Mouse (Mus musculus) kidney, adult 18-20 months (tissue): Measurements from ENCODE around the gene Pibf1.
A peak's percentile ranks its signal among the peaks of the same experiment; 100 is the strongest.

Experiments used
- DNase-seq: peaks from one replicate; pipeline ENCODE4 v3.0.0; 2021

The Pibf1 gene

DNA sequence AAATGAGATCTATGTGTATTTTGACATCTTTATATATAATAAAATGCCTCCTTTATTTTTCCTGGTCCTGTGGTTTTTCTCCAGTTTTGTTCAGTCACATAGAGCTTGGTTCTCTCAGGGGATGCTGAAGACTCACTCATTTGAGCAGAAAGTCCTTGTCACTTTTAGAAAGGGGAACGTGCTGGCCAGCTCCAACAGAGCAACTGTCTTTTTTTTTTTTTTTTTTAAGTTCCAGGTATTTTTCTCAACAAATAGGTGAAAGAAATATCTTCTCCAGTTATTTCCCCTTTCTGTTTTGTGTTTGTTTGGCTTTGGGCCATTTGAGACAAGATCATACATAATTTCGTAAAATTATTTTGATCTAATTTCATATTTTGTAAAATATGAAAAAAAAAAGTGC, 174.8 kb downstream of the Pibf1 start:
- no peak for DNase-seq

DNA sequence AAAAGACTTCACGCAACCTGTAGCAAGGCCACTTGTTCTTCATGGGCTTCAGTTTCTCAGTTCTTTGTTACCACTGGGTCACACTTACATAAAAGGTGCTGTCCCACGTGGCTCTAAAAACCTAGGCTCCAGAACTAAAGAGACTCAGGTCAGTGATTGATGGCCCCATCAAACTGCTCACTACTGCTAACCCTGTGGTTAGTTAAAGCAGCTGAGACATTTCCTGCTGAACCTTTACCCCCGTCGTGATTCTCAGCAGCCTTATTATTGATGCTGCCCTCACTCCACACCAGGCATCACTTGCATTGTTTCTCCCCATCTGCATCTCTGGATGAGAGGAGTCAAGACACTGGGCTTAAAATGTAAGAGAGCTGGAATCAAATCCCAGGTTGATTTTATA, 176.6 kb downstream of the Pibf1 start:
- no peak for DNase-seq

DNA sequence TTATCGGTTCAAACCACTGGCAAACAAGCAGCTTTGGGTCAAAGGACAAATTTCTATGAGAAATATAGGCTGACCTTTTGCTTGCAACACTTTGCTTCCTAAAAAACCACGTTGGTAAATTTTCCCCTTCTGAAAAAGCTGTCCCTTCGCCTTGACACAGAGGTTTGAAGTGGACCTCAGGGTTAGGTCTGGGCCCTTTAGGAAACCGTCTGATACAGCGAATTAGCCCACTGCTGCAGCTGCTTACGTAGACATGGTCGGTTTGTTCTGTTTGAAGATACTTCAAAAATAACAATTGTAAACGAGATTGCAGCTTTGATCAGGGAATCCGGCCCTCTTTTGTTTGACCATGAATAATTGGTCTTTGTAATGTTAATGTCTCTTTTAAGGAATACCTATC, 179.1 kb downstream of the Pibf1 start:
- no peak for DNase-seq

DNA sequence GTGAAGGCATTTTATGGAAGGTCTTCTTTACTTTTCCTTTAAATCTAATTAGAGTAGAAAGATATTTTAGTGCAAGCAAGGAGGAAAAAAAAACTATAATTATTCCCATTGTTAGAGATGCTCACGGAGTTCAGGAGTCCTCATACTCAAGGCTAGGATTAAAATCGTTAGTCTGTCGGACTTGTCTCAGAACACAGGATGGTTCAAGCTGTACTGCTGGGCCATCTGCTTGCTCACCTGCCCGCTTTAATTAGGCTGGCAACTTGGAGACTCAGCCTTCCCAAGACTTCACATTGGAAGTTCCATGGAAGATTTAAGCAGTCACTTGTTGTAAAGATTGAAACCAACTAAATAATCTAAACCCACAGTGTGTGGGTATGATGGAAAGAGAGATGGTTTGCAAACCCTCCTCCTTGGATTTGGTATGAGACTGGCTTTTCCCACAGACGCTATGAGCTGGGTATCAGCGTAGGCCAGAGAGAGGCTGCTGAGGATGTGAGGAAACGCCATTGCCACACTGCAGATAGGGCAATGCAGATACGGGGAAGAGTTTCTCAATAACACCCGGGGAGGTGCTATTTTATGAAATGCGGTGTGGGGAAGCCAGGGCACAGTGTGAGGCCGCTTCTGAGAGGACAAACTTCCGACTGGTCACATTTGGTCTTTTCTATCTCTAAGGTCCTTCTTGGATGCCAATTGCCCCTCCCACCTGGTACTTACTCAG, 179.7 kb downstream of the Pibf1 start:
- DNase-seq: no peak

DNA sequence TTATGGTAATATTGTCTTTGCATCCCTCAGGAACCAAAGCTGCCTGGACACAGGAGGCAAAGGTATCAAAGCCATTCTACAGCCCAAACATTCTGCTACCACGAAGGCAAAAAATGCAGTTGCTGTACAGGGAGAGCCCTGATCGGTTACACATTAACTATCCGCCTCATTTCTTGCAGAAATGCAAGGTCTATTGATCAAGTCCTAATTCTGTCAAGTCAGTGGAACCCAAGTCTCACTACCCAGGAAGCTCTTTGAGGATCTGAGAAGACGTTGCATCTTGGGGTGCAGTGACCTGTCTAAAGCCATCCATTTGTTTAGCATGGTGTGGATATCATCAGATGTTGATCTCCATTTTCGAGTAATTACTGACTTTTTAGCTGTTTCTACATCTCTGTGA, 181.2 kb downstream of the Pibf1 start:
- DNase-seq: no peak

DNA sequence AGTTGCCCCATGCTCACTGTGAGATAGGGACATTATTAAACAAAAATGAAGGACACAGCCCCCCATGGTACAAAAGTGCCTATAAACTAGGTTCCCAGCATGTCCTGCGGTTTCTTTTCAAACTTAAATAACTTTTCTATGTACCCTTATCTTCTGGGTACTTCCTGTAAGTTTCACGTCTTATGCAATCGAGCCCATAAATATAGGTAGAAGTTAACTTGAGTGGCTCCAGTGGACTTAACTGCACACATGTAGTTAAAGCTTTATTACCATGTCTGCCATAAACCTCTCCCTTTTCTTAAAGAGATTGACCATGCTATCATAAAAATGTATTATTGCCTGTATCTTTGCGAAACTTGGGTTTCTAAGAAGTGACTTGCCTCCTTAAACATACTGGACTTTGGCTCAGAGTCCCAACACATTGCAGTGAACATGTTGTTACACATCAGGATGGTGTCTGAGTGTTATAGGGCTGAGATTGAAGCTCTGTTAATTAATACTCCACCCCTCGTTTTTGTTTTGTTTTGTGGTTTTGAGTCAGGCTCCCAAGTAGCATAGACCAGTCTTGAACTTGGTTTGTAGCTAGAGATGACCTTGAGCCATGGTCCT, 181.7 kb downstream of the Pibf1 start:
- DNase-seq: no peak

DNA sequence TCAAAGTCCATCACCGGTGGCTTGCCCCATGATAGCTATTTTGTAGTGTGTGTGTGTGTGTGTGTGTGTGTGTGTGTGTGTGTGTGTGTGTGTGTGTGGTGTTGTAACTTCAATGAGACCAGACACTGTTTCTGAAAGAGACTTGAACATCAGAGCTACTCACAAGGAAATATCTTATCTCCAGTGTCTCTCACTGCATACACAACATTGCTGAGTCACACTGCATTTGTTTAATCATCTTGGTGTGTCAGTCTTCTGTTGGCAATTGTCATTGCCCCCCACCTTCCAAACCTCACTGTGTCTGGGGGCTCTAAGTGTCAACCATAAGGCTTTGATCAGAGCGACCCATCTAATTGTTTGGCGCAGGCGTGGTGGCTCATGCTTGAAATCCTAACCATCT, 186.3 kb downstream of the Pibf1 start:
- no peak for DNase-seq

DNA sequence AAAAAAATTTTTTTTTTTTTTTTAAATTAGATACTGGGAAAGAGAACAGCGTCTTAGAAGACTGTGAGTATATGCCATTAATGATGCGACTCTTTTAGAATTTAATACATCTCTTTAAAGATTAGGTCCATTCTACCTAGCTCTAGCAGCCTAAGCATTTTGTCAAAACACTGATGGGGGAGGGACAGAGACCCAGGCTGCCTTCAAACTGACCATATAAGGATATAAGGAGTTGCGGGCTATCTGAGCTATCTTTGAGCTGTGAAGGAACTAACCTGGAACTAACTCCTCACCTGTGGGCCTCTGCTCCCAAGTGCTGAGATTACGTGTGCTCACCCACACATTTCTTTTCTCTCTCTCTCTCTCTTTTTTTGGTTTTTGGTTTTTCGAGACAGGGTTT, 193.0 kb downstream of the Pibf1 start:
- no peak for DNase-seq

DNA sequence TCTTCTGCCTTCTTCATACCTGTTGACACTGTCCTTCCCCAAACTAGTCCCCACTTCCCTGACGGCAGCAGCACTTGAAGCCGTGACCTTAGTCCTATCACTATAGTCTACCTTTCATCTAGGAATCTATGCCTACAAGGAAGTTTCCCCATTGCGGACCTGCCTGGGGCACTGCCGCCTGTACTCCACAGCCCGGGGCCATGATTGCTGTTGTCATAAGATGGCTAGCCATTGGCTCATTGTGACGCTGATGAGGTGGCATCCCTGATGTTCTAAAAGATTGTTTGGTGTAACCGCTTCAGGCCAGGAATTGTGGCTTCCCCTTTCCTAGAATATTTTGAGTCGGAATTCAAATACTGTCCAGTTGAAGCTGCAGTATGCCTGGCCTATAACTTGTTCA, 195.2 kb downstream of the Pibf1 start:
- no peak for DNase-seq

DNA sequence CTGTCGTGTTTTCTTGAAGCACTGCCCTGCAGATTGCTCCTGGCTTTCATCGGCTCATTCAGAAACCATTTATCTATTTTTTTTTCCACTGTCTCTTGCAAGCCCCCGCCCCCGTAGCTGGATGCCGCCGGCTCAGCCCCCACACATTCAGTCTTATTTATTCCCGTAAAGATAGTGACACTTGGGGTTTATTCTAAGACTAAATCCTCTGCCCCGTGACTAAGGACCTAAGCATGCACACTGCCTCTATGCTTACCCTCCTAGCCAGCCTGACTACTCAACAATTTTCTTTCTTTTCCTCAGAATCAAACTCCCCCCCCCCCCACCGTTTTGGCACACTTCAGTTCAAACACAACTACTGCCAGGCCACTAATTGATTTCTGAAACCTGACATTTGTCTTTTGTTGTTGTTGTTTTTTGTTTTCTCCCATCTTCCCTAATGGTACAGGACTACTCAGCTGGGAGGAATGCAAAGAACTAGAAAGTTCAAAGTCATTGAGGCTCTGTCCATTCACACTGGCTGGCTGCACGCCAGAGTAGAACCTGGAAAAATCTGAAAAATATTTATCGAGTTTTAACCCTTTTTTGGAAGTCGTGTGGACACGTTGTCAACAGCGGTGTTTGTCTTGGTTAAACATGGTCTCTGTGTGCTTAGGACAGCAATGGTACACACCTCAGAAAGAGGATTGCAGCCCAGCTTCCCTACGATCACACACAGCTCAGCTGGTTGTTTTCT, 196.6 kb downstream of the Pibf1 start:
- no peak for DNase-seq

DNA sequence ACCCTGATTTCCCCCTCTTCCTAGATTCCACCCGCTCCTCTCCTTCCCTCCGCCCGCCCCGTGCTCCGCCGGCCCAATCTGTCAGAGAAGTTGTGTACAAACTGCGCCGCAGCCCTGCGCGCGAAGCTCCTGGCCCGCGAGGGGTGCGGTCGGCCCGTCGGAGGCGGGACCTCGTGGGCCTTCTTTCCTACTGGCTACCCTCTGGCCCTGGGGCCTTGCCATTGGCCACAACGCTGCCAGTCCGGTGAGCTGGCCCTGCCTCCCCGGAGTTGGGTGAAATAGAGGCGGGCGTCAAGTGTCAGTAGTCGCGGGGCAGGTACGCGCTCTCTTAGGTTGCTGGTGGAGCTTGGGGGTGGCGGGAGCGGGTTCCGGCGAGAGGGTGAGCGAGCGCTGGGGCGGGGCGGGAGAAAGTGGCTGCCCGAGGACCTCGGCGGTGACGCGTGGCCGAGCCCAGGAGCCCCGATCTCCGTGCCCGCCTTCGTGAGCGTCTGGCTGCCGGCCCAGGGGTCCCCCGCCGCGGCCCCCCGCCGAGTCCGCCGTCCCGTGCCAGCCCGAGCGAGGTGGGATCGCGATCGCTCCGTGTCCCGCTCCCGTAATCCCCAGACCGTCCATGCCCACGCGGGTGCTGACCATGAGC, 199.3 kb downstream of the Pibf1 start, which contains the start of gene Klf5:
TSS of gene Klf5 (plus strand) at position 307 of the 637 bp plus-strand sequence.
- DNase-seq: peak; percentile 93

DNA sequence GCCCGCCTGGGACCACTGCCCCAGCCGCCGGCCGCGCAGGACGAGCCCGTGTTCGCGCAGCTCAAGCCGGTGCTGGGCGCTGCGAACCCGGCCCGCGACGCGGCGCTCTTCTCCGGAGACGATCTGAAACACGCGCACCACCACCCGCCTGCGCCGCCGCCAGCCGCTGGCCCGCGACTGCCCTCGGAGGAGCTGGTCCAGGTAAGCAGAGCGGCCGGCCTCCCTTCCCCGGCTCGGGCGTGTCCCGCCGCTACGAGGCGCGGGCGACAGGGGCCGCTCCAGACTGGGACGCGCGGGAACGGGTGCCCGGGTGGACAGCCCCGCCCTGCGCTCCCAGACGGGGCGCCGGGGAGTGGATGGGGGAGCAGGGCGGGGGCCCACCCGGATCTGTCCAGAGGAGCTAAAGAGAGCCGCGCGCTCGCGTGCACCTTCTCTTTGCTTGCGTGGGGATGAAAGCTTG, 199.8 kb downstream of the Pibf1 start:
- peak; percentile 71 for DNase-seq

DNA sequence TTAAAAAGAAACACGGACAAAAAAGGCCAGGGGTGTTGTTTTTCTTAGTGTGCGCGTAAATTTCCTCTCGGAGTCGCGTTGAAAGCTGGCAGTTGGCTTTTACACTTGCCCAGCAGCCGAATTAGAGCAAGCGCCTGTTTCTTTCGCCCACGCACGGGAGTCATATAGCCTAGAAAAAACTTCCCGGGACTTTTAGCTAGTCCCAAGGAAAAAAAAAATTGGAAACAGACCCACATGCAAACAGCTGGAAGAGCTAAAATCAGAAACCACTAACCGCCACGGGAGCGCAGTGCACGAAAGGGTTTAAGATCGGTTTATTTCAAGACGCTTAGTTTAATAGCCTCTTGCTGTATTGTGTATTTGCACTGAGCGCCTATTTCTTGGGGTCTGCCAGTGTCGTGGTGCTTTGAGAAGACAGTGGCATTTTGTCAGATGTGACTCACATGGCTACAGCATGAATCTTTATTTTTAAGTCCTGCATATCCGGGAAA, 200.5 kb downstream of the Pibf1 start:
- DNase-seq: no peak

DNA sequence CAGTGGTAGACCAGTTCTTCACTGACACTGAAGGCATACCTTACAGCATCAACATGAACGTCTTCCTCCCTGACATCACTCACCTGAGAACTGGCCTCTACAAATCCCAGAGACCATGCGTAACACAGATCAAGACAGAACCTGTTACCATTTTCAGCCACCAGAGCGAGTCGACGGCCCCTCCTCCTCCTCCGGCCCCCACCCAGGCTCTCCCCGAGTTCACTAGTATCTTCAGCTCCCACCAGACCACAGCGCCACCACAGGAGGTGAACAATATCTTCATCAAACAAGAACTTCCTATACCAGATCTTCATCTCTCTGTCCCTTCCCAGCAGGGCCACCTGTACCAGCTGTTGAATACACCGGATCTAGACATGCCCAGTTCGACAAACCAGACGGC, 202.2 kb downstream of the Pibf1 start:
- DNase-seq: no peak
